ENCODE assay signal across 26 mouse cellular contexts in genomic region chr3:107216400-107217100, GRCm38 (mm10). TPM values are rescaled to one million over a fixed set of nuclear protein-coding genes. Genes with fewer than 3 reads are reported as not detected.
DNase-seq lines count a peak whose midpoint lies in the region; ATAC-seq and TF ChIP-seq lines count a peak whose summit lies in the region.
"Had no signal": no experiment of that assay in that cellular context is flagged by ENCODE, and none has a peak within 500 bp of the region (broad histone marks: within the 10 kb centered on the region; RNA-seq: fewer than 3 reads in every experiment).

No protein-coding gene starts in this region.

- no peak overlapping the region for H3K4me2 ChIP-seq in hindbrain, embryonic 13.5 days
- H3K4me2 ChIP-seq in hindbrain, embryonic 16.5 days (ENCODE audit: low read length) = no peak overlapping the region
- no peak overlapping the region for H3K4me2 ChIP-seq in CH12.LX (ENCODE audit: insufficient read depth, low read depth, poor library complexity, severe bottlenecking)
- H3K4me2 ChIP-seq in intestine, embryonic 15.5 days (replicated peaks) = no peak overlapping the region
- 0 out of 2 replicates have a peak overlapping the region, but pooled peaks have one; percentile 6 for H3K4me2 ChIP-seq in stomach, embryonic 16.5 days (ENCODE audit: low read depth, low read length)
- H3K4me2 ChIP-seq: embryonic facial prominence, embryonic 15.5 days; hindbrain, embryonic 14.5 days had no signal

- no peak for TF ChIP-seq POLR2A in CH12.LX (IDR thresholded peaks at IDR 0.05; ENCODE audit: low read depth, low read length)
- TF ChIP-seq POLR2A in cerebellum, adult 2 months (IDR thresholded peaks at IDR 0.05; ENCODE audit: borderline replicate concordance, insufficient read depth, low read length) = no peak
- TF ChIP-seq POLR2A in kidney, adult 2 months (IDR thresholded peaks at IDR 0.05; ENCODE audit: low read depth, low read length) = no peak

- H3K4me1 ChIP-seq in hindbrain, embryonic 13.5 days (replicated peaks) = 0 out of 2 replicates have a peak, but pooled peaks cover 7% of the 10 kb centered on the region
- H3K4me1 ChIP-seq in hindbrain, embryonic 16.5 days (ENCODE audit: control insufficient read depth, insufficient read depth, low read depth, low read length) = no peaks in the 10 kb centered on the region
- peaks cover 3 to 7% of the 10 kb centered on the region in 2 experiments; a peak in 3 of 4 replicates for H3K4me1 ChIP-seq in CH12.LX (ENCODE audit: control insufficient read depth in 1 of 2, insufficient read depth in 2 of 2)
- H3K4me1 ChIP-seq in intestine, embryonic 15.5 days (replicated peaks) = no peaks in the 10 kb centered on the region
- H3K4me1 ChIP-seq in stomach, embryonic 16.5 days (ENCODE audit: control insufficient read depth, insufficient read depth, low read length) = no peaks in the 10 kb centered on the region
- H3K4me1 ChIP-seq in cerebellum, adult 2 months (ENCODE audit: control insufficient read depth, insufficient read depth, low read length) = no peaks in the 10 kb centered on the region
- H3K4me1 ChIP-seq in kidney, adult 2 months (ENCODE audit: control insufficient read depth, insufficient read depth, low read length) = no peaks in the 10 kb centered on the region
- H3K4me1 ChIP-seq: embryonic facial prominence, embryonic 15.5 days; forebrain, embryonic 10.5 days had no signal

- in situ Hi-C loops in CH12.LX (cut with MboI; ENCODE audit: low pct_ligation_motif_present, low pct_unique_long_range_greater_than_20kb, low sequenced_read_pairs) = no loop called here

- ATAC-seq in hindbrain, embryonic 13.5 days (ENCODE audit: low FRiP score) = 0 out of 2 replicates have a peak, but pooled peaks have one; percentile 28
- ATAC-seq in hindbrain, embryonic 16.5 days = no peak
- peak; percentile 89 for ATAC-seq in intestine, embryonic 15.5 days
- no peak for ATAC-seq in stomach, embryonic 16.5 days (ENCODE audit: insufficient read depth, low FRiP score)
- ATAC-seq: forebrain, embryonic 14.5 days had no signal

- DNase-seq in CH12.LX (ENCODE audit: extremely low read depth) = peak; percentile 5
- DNase-seq in cerebellum, adult 2 months = no peak
- DNase-seq in kidney, adult 2 months = no peak
- DNase-seq: adrenal gland, adult 2 months; adrenal gland, postnatal 25 days; cerebellum, adult 8-10 months; cerebellum, postnatal 14 days; embryo, embryonic 11 days; gastrocnemius, adult 2 months; gastrocnemius, postnatal 25 days; heart, postnatal 10 days; heart, postnatal 4 days had no signal

- no peak overlapping the region for H3K4me3 ChIP-seq in hindbrain, embryonic 13.5 days
- no peak overlapping the region for H3K4me3 ChIP-seq in hindbrain, embryonic 16.5 days (ENCODE audit: low read length)
- H3K4me3 ChIP-seq in CH12.LX (replicated peaks in 1 of 3; ENCODE audit: low read depth in 2 of 3, low read length in 2 of 3, poor library complexity in 1 of 3) = no peak overlapping the region
- H3K4me3 ChIP-seq in intestine, embryonic 15.5 days (replicated peaks) = no peak overlapping the region
- no peak overlapping the region for H3K4me3 ChIP-seq in stomach, embryonic 16.5 days (replicated peaks; ENCODE audit: low read length)
- H3K4me3 ChIP-seq in cerebellum, adult 2 months (replicated peaks; ENCODE audit: insufficient read depth, low read depth, low read length) = no peak overlapping the region
- H3K4me3 ChIP-seq in kidney, adult 2 months (ENCODE audit: insufficient read depth, low read depth, low read length) = no peak overlapping the region
- H3K4me3 ChIP-seq: embryonic facial prominence, embryonic 15.5 days; erythroblast, embryonic 14.5 days; forebrain, embryonic 10.5 days; gastrocnemius, adult 2 months had no signal

- no peak for TF ChIP-seq CTCF in CH12.LX (conservative IDR thresholded peaks at IDR 0.05 in 1 of 2, IDR thresholded peaks at IDR 0.05 in 1 of 2; ENCODE audit: low read depth in 2 of 2, low read length in 2 of 2)
- TF ChIP-seq CTCF in cerebellum, adult 2 months (IDR thresholded peaks at IDR 0.05; ENCODE audit: borderline replicate concordance, insufficient read depth, low read depth, low read length) = no peak
- no peak for TF ChIP-seq CTCF in kidney, adult 2 months (conservative IDR thresholded peaks at IDR 0.05; ENCODE audit: insufficient read depth, insufficient read length, low read depth, low read length)

- 66% methylated on average over 8 of the region's 8 CpGs for WGBS in hindbrain, embryonic 13.5 days
- WGBS in hindbrain, embryonic 16.5 days = 69% methylated on average over 8 of the region's 8 CpGs
- 55% methylated on average over 8 of the region's 8 CpGs for WGBS in intestine, embryonic 15.5 days
- 65% methylated on average over 8 of the region's 8 CpGs for WGBS in stomach, embryonic 16.5 days
- 76% methylated on average over 8 of the region's 8 CpGs for WGBS in cerebellum, adult 2 months
- WGBS in kidney, adult 2 months = 61% methylated on average over 8 of the region's 8 CpGs

- no peaks in the 10 kb centered on the region for H3K79me2 ChIP-seq in CH12.LX (replicated peaks; ENCODE audit: control insufficient read depth, extremely low read depth, insufficient read depth, poor library complexity, severe bottlenecking)

- no peaks in the 10 kb centered on the region for H3K9me3 ChIP-seq in hindbrain, embryonic 13.5 days
- no peaks in the 10 kb centered on the region for H3K9me3 ChIP-seq in hindbrain, embryonic 16.5 days (ENCODE audit: control insufficient read depth, low read length)
- peaks cover 3% of the 10 kb centered on the region for H3K9me3 ChIP-seq in CH12.LX (replicated peaks; ENCODE audit: low read length)
- H3K9me3 ChIP-seq in intestine, embryonic 15.5 days = no peaks in the 10 kb centered on the region
- no peaks in the 10 kb centered on the region for H3K9me3 ChIP-seq in stomach, embryonic 16.5 days (replicated peaks; ENCODE audit: control insufficient read depth, low read length)
- H3K9me3 ChIP-seq: embryonic facial prominence, embryonic 15.5 days; forebrain, embryonic 10.5 days had no signal

- dilution Hi-C loops in CH12.LX (cut with MboI; ENCODE audit: extremely low pct_ligation_motif_present, extremely low pct_unique_long_range_greater_than_20kb, low sequenced_read_pairs) = no loop called here

- no peak for TF ChIP-seq EP300 in CH12.LX (IDR thresholded peaks at IDR 0.05; ENCODE audit: low read length)

- no peak for TF ChIP-seq RAD21 in CH12.LX (IDR thresholded peaks at IDR 0.05; ENCODE audit: low read depth, low read length)

- H3K9ac ChIP-seq in hindbrain, embryonic 13.5 days = no peak overlapping the region
- no peak overlapping the region for H3K9ac ChIP-seq in hindbrain, embryonic 16.5 days (ENCODE audit: low read depth, low read length)
- H3K9ac ChIP-seq in CH12.LX (ENCODE audit: insufficient read depth, low read depth) = no peak overlapping the region
- no peak overlapping the region for H3K9ac ChIP-seq in intestine, embryonic 15.5 days
- H3K9ac ChIP-seq in stomach, embryonic 16.5 days (ENCODE audit: low read length) = no peak overlapping the region
- H3K9ac ChIP-seq: embryonic facial prominence, embryonic 15.5 days; hindbrain, embryonic 14.5 days had no signal

- no peak overlapping the region for H3K27ac ChIP-seq in hindbrain, embryonic 13.5 days
- no peak overlapping the region for H3K27ac ChIP-seq in hindbrain, embryonic 16.5 days (ENCODE audit: low read depth, low read length)
- no peak overlapping the region for H3K27ac ChIP-seq in CH12.LX (ENCODE audit: insufficient read depth, low read depth)
- H3K27ac ChIP-seq in intestine, embryonic 15.5 days = no peak overlapping the region
- H3K27ac ChIP-seq in stomach, embryonic 16.5 days (ENCODE audit: low read length) = no peak overlapping the region
- no peak overlapping the region for H3K27ac ChIP-seq in cerebellum, adult 2 months (ENCODE audit: insufficient read depth, low read length)
- no peak overlapping the region for H3K27ac ChIP-seq in kidney, adult 2 months (ENCODE audit: insufficient read depth, low read depth, low read length)
- H3K27ac ChIP-seq: embryonic facial prominence, embryonic 15.5 days; forebrain, embryonic 10.5 days; gastrocnemius, adult 2 months; hindbrain, embryonic 14.5 days had no signal

- H3K27me3 ChIP-seq in hindbrain, embryonic 13.5 days = no peaks in the 10 kb centered on the region
- H3K27me3 ChIP-seq in hindbrain, embryonic 16.5 days (replicated peaks; ENCODE audit: control insufficient read depth, insufficient read depth, low read length) = no peaks in the 10 kb centered on the region
- peaks cover 11% of the 10 kb centered on the region for H3K27me3 ChIP-seq in CH12.LX (replicated peaks)
- no peaks in the 10 kb centered on the region for H3K27me3 ChIP-seq in intestine, embryonic 15.5 days (replicated peaks)
- no peaks in the 10 kb centered on the region for H3K27me3 ChIP-seq in stomach, embryonic 16.5 days (ENCODE audit: control insufficient read depth, insufficient read depth, low read length)
- H3K27me3 ChIP-seq in cerebellum, adult 2 months (ENCODE audit: control insufficient read depth, insufficient read depth, low read length) = no peaks in the 10 kb centered on the region; the same call in 1 of the 2 replicates
- H3K27me3 ChIP-seq in kidney, adult 2 months (replicated peaks; ENCODE audit: control insufficient read depth, insufficient read depth, low read length) = no peaks in the 10 kb centered on the region
- H3K27me3 ChIP-seq: embryonic facial prominence, embryonic 15.5 days had no signal

- no peaks in the 10 kb centered on the region for H3K36me3 ChIP-seq in hindbrain, embryonic 13.5 days
- H3K36me3 ChIP-seq in hindbrain, embryonic 16.5 days (ENCODE audit: control insufficient read depth, insufficient read depth, low read length) = no peaks in the 10 kb centered on the region
- H3K36me3 ChIP-seq in CH12.LX (replicated peaks in 1 of 2; ENCODE audit: control insufficient read depth in 1 of 2, insufficient read depth in 1 of 2, low read length in 1 of 2) = no peaks in the 10 kb centered on the region
- no peaks in the 10 kb centered on the region for H3K36me3 ChIP-seq in intestine, embryonic 15.5 days
- no peaks in the 10 kb centered on the region for H3K36me3 ChIP-seq in stomach, embryonic 16.5 days (ENCODE audit: control insufficient read depth, insufficient read depth, low read length)
- H3K36me3 ChIP-seq in kidney, adult 2 months (ENCODE audit: control insufficient read depth, insufficient read depth, low read length) = no peaks in the 10 kb centered on the region
- H3K36me3 ChIP-seq: embryonic facial prominence, embryonic 15.5 days; forebrain, embryonic 10.5 days had no signal

RNA-seq across cellular contexts. Expression of gene Cym, which starts 5.0 kb away (rescaled TPM):
- 0.13 and 6.0 TPM in 2 replicates for polyA plus RNA-seq in hindbrain, embryonic 13.5 days (2015; fragmentation: Nextera tagmentation; extraction: Ambion mirVana)
- 0.12 and 0.13 TPM in 2 replicates for polyA plus RNA-seq in hindbrain, embryonic 16.5 days (2015; fragmentation: Nextera tagmentation; extraction: Ambion mirVana)
- total RNA-seq in CH12.LX (2012; rRNA removed) = not detected in 2 replicates
- total RNA-seq in CH12.LX (2014; rRNA removed) = not detected in 2 replicates
- not detected in 2 replicates for polyA plus RNA-seq in CH12.LX (2012; ENCODE audit: insufficient read length, low read depth)
- polyA plus RNA-seq in intestine, embryonic 15.5 days (2015; fragmentation: Nextera tagmentation; extraction: Ambion mirVana) = 11.4 and 133 TPM in 2 replicates
- 7,568 and 11,997 TPM in 2 replicates for polyA plus RNA-seq in stomach, embryonic 16.5 days (2015; fragmentation: Nextera tagmentation; extraction: Ambion mirVana)
- polyA plus RNA-seq in cerebellum, adult 2 months (2012; rRNA removed) = not detected in 2 replicates
- polyA plus RNA-seq in kidney, adult 2 months (2012; rRNA removed) = 1.9 and 2.4 TPM in 2 replicates
- total RNA-seq: common myeloid progenitor, adult 5-6 weeks; ES-E14; gastrocnemius, adult 2 months; gastrocnemius, postnatal 25 days; granulocyte monocyte progenitor cell, adult 5-6 weeks; heart, postnatal 10 days; heart, postnatal 4 days had no signal
- polyA plus RNA-seq: embryonic facial prominence, embryonic 11.5 days; erythroblast, embryonic 14.5 days; forebrain, embryonic 10.5 days; forebrain, embryonic 14.5 days; hindbrain, embryonic 14.5 days had no signal

RNA-seq across cellular contexts. Expression of gene A630076J17Rik, which starts 13.9 kb away (rescaled TPM):
- not detected in 2 replicates for polyA plus RNA-seq in hindbrain, embryonic 13.5 days (2015; fragmentation: Nextera tagmentation; extraction: Ambion mirVana)
- not detected in 2 replicates for polyA plus RNA-seq in hindbrain, embryonic 16.5 days (2015; fragmentation: Nextera tagmentation; extraction: Ambion mirVana)
- total RNA-seq in CH12.LX (2012; rRNA removed) (not detected in 2 replicates), CH12.LX (2014; rRNA removed) (not detected in 2 replicates)
- not detected in 2 replicates for polyA plus RNA-seq in CH12.LX (2012; ENCODE audit: insufficient read length, low read depth)
- polyA plus RNA-seq in intestine, embryonic 15.5 days (2015; fragmentation: Nextera tagmentation; extraction: Ambion mirVana) = 0.13 TPM in 1 of 2 replicates, not detected in the other
- 1.5 and 3.3 TPM in 2 replicates for polyA plus RNA-seq in stomach, embryonic 16.5 days (2015; fragmentation: Nextera tagmentation; extraction: Ambion mirVana)
- not detected in 2 replicates for polyA plus RNA-seq in cerebellum, adult 2 months (2012; rRNA removed)
- not detected in 2 replicates for polyA plus RNA-seq in kidney, adult 2 months (2012; rRNA removed)
- total RNA-seq: adrenal gland, adult 2 months; adrenal gland, postnatal 25 days; common myeloid progenitor, adult 5-6 weeks; ES-E14; gastrocnemius, adult 2 months; gastrocnemius, postnatal 25 days; granulocyte monocyte progenitor cell, adult 5-6 weeks; heart, postnatal 10 days; heart, postnatal 4 days had no signal
- polyA plus RNA-seq: adrenal gland, adult 2 months; embryonic facial prominence, embryonic 15.5 days; erythroblast, embryonic 14.5 days; forebrain, embryonic 10.5 days; forebrain, embryonic 14.5 days; hindbrain, embryonic 14.5 days had no signal

RNA-seq across cellular contexts. Expression of gene Prok1, which starts 23.0 kb away (rescaled TPM):
- polyA plus RNA-seq in hindbrain, embryonic 13.5 days (2015; fragmentation: Nextera tagmentation; extraction: Ambion mirVana) = 0.10 and 0.32 TPM in 2 replicates
- 0.17 and 0.19 TPM in 2 replicates for polyA plus RNA-seq in hindbrain, embryonic 16.5 days (2015; fragmentation: Nextera tagmentation; extraction: Ambion mirVana)
- total RNA-seq in CH12.LX (2012; rRNA removed) (not detected in 2 replicates), CH12.LX (2014; rRNA removed) (not detected in 2 replicates)
- not detected in 2 replicates for polyA plus RNA-seq in CH12.LX (2012; ENCODE audit: insufficient read length, low read depth)
- not detected in 2 replicates for polyA plus RNA-seq in intestine, embryonic 15.5 days (2015; fragmentation: Nextera tagmentation; extraction: Ambion mirVana)
- 0.15 and 0.20 TPM in 2 replicates for polyA plus RNA-seq in stomach, embryonic 16.5 days (2015; fragmentation: Nextera tagmentation; extraction: Ambion mirVana)
- polyA plus RNA-seq in cerebellum, adult 2 months (2012; rRNA removed) = 0.87 and 1.0 TPM in 2 replicates
- polyA plus RNA-seq in kidney, adult 2 months (2012; rRNA removed) = 10.8 and 12.8 TPM in 2 replicates
- total RNA-seq: common myeloid progenitor, adult 5-6 weeks; ES-E14; gastrocnemius, adult 2 months; gastrocnemius, postnatal 25 days; granulocyte monocyte progenitor cell, adult 5-6 weeks; heart, postnatal 10 days had no signal
- polyA plus RNA-seq: adrenal gland, adult 2 months; embryonic facial prominence, embryonic 11.5 days; embryonic facial prominence, embryonic 15.5 days; erythroblast, embryonic 14.5 days; forebrain, embryonic 10.5 days; forebrain, embryonic 14.5 days; heart, embryonic 14.5 days had no signal

RNA-seq across cellular contexts. Expression of gene Kcna10, which starts 33.7 kb away (rescaled TPM):
- polyA plus RNA-seq in hindbrain, embryonic 13.5 days (2015; fragmentation: Nextera tagmentation; extraction: Ambion mirVana) = not detected in 2 replicates
- polyA plus RNA-seq in hindbrain, embryonic 16.5 days (2015; fragmentation: Nextera tagmentation; extraction: Ambion mirVana) = not detected in 2 replicates
- total RNA-seq in CH12.LX (2012; rRNA removed) = not detected in 2 replicates
- total RNA-seq in CH12.LX (2014; rRNA removed) = not detected in 2 replicates
- not detected in 2 replicates for polyA plus RNA-seq in CH12.LX (2012; ENCODE audit: insufficient read length, low read depth)
- polyA plus RNA-seq in intestine, embryonic 15.5 days (2015; fragmentation: Nextera tagmentation; extraction: Ambion mirVana) = not detected in 2 replicates
- not detected in 2 replicates for polyA plus RNA-seq in stomach, embryonic 16.5 days (2015; fragmentation: Nextera tagmentation; extraction: Ambion mirVana)
- polyA plus RNA-seq in cerebellum, adult 2 months (2012; rRNA removed) = 0.08 and 0.10 TPM in 2 replicates
- polyA plus RNA-seq in kidney, adult 2 months (2012; rRNA removed) = not detected in 2 replicates
- total RNA-seq: adrenal gland, adult 2 months; adrenal gland, postnatal 25 days; common myeloid progenitor, adult 5-6 weeks; ES-E14; granulocyte monocyte progenitor cell, adult 5-6 weeks; heart, postnatal 10 days; heart, postnatal 4 days had no signal
- polyA plus RNA-seq: adrenal gland, adult 2 months; embryonic facial prominence, embryonic 11.5 days; embryonic facial prominence, embryonic 15.5 days; erythroblast, embryonic 14.5 days; forebrain, embryonic 10.5 days; forebrain, embryonic 14.5 days; heart, embryonic 14.5 days; hindbrain, embryonic 14.5 days had no signal

Comparison
In these comparisons a context has a peak if more than half of its experiments do, and no peak if none do; other contexts are left out.
1. ATAC-seq: peak in hindbrain, embryonic 13.5 days (single experiment) and intestine, embryonic 15.5 days (single experiment); none in hindbrain, embryonic 16.5 days (single experiment) and stomach, embryonic 16.5 days (single experiment).
2. RNA of gene Cym, which starts 5.0 kb away (polyA plus RNA-seq): 7,568 to 11,997 TPM in stomach, embryonic 16.5 days; 11.4 to 133 TPM in intestine, embryonic 15.5 days, 1.9 to 2.4 TPM in kidney, adult 2 months, 0.13 to 6.0 TPM in hindbrain, embryonic 13.5 days, 0.12 to 0.13 TPM in hindbrain, embryonic 16.5 days, not detected in cerebellum, adult 2 months and not detected in CH12.LX; every median in the first group is over 10 times any median in the second.